Mouse (Mus musculus) liver, embryonic 16.5 days (tissue): Measurements from ENCODE around the gene D230025D16Rik. TPM values are rescaled to one million over a fixed set of nuclear protein-coding genes. Genes with fewer than 3 reads are reported as not detected.

Experiments used
- ATAC-seq: fragments of 200-750 bp; cut with Nextera tagmentation; 2 replicates; pipeline ENCODE4 v1.8.0; 2017; ENCODE audit warnings: low read depth, mild to moderate bottlenecking, moderate number of reproducible peaks, moderate library complexity
- H3K27ac ChIP-seq: fragments of 300-500 bp; sonication (generic); 2 replicates; pipeline ENCODE4 v1.5.1; 2014; ENCODE audit warnings: mild to moderate bottlenecking, low read length
- H3K27me3 ChIP-seq: fragments of 300-500 bp; sonication (generic); 2 replicates; pipeline ENCODE4 v1.6.1; 2014; ENCODE audit warnings: low read depth, low read length, mixed read lengths; ENCODE audit not compliant: control insufficient read depth, insufficient read depth
- H3K36me3 ChIP-seq: fragments of 300-500 bp; sonication (generic); 2 replicates; pipeline ENCODE4 v1.6.1; 2014; ENCODE audit warnings: mild to moderate bottlenecking; ENCODE audit not compliant: control insufficient read depth, insufficient read depth
- H3K4me1 ChIP-seq: fragments of 300-500 bp; sonication (generic); 2 replicates; pipeline ENCODE4 v1.6.1; 2014; ENCODE audit warnings: low read depth, low read length, mixed read lengths; ENCODE audit not compliant: control insufficient read depth
- H3K4me2 ChIP-seq: fragments of 300-500 bp; sonication (generic); 2 replicates; pipeline ENCODE4 v1.6.1; 2014; ENCODE audit warnings: low read depth, low read length, mixed read lengths
- H3K4me3 ChIP-seq: fragments of 300-500 bp; sonication (generic); 2 replicates; pipeline ENCODE4 v1.5.1; 2014; ENCODE audit warnings: low read depth, mild to moderate bottlenecking, low read length
- H3K9ac ChIP-seq: fragments of 300-500 bp; sonication (generic); 2 replicates; pipeline ENCODE4 v1.6.1; 2014; ENCODE audit warnings: low read depth, low read length
- H3K9me3 ChIP-seq: fragments of 300-500 bp; sonication (generic); replicated peaks from 2 replicates; pipeline ENCODE4 v1.6.1; 2016; ENCODE audit warnings: low read length; ENCODE audit not compliant: control insufficient read depth
- WGBS: fragments of 180-500 bp; shearing (Covaris S2); extraction: QIAGEN DNeasy Blood & Tissue Kit; methylation state at CpG from one replicate; pipeline ENCODE4 v1.1.7; 2014; ENCODE audit not compliant: insufficient replicate concordance; 5-methylcytosine and 5-hydroxymethylcytosine counted together
- polyA plus RNA-seq: library from polyadenylated mRNA; unstranded; fragments of >200 nt; fragmentation: Nextera tagmentation; extraction: Ambion mirVana; gene quantifications from 2 replicates; pipeline ENCODE4 v1.2.1, GENCODE M21; 2015

The D230025D16Rik gene
- polyA plus RNA-seq, 1 experiment from 2014 or later, result 19.7 TPM

- Histone ChIP-seq H3K4me2 (no peak overlapping the region), H3K4me3 (no peak overlapping the region), H3K9ac (no peak overlapping the region), H3K27ac (no peak overlapping the region), H3K27me3 (peaks cover 97% of the 10 kb centered on the region), H3K9me3 (no peaks in the 10 kb centered on the region), H3K36me3 (no peaks in the 10 kb centered on the region), H3K4me1 (peaks cover 14% of the 10 kb centered on the region)
- no peak for ATAC-seq
- WGBS, result 5% methylated on average over 11 of the region's 11 CpGs
These were observed 45.9 kb downstream of the D230025D16Rik start for GRCm38 (mm10) chr8:105270916-105271186.

GRCm38 (mm10) chr8:105275387-105275786, 50.4 kb downstream of the D230025D16Rik start:
- H3K27me3 ChIP-seq, result peaks cover 96% of the 10 kb centered on the region
- H3K9me3 ChIP-seq, result no peaks in the 10 kb centered on the region
- H3K4me3 ChIP-seq, result no peak overlapping the region
- no peak for ATAC-seq
- H3K4me2 ChIP-seq, result no peak overlapping the region
- H3K4me1 ChIP-seq, result peaks cover 17% of the 10 kb centered on the region
- H3K9ac ChIP-seq, result no peak overlapping the region
- WGBS, result 8% methylated on average over 11 of the region's 11 CpGs
- H3K27ac ChIP-seq, result no peak overlapping the region
- H3K36me3 ChIP-seq, result no peaks in the 10 kb centered on the region

GRCm38 (mm10) chr8:105275840-105276239, 50.9 kb downstream of the D230025D16Rik start, which contains the start of gene Nol3:
TSS of gene Nol3 (plus strand) at chr8:105276140.
- H3K4me3 ChIP-seq, result peak within 1 kb of the TSS; percentile 40
- H3K4me1 ChIP-seq, result peaks cover 15% of the 10 kb centered on the region
- no peaks in the 10 kb centered on the region for H3K9me3 ChIP-seq
- H3K36me3 ChIP-seq, result no peaks in the 10 kb centered on the region
- no peak within 1 kb of the TSS for H3K27ac ChIP-seq
- ATAC-seq, result no peak
- peaks cover 94% of the 10 kb centered on the region for H3K27me3 ChIP-seq
- peak within 1 kb of the TSS; percentile 51 for H3K4me2 ChIP-seq
- H3K9ac ChIP-seq, result no peak within 1 kb of the TSS
- WGBS, result 7% methylated on average over 10 of the region's 10 CpGs

GRCm38 (mm10) chr8:105276292-105277120, 51.6 kb downstream of the D230025D16Rik start:
- ATAC-seq, result peak; percentile 56
- H3K4me2 ChIP-seq, result peak overlapping the region; percentile 51
- peak overlapping the region; percentile 40 for H3K4me3 ChIP-seq
- peaks cover 15% of the 10 kb centered on the region for H3K4me1 ChIP-seq
- no peaks in the 10 kb centered on the region for H3K9me3 ChIP-seq
- H3K9ac ChIP-seq, result no peak overlapping the region
- no peaks in the 10 kb centered on the region for H3K36me3 ChIP-seq
- H3K27me3 ChIP-seq, result peaks cover 88% of the 10 kb centered on the region
- H3K27ac ChIP-seq, result no peak overlapping the region
- 4% methylated on average over 29 of the region's 30 CpGs for WGBS

GRCm38 (mm10) chr8:105278911-105279334, 54.0 kb downstream of the D230025D16Rik start:
- H3K27ac ChIP-seq, result no peak overlapping the region
- H3K9ac ChIP-seq, result no peak overlapping the region
- ATAC-seq, result peak; percentile 59
- peak overlapping the region; percentile 31; the same call in 1 of the 2 replicates for H3K4me2 ChIP-seq
- under 1% methylated on average over 28 of the region's 28 CpGs for WGBS
- no peaks in the 10 kb centered on the region for H3K9me3 ChIP-seq
- peaks cover 66% of the 10 kb centered on the region for H3K27me3 ChIP-seq
- H3K36me3 ChIP-seq, result no peaks in the 10 kb centered on the region
- peaks cover 23% of the 10 kb centered on the region for H3K4me1 ChIP-seq
- peak overlapping the region; percentile 9; the same call in 1 of the 2 replicates for H3K4me3 ChIP-seq

- ATAC-seq, result no peak
- 33% methylated on average over 3 of the region's 3 CpGs for WGBS
- H3K27me3 ChIP-seq, result peaks cover 57% of the 10 kb centered on the region
These were observed 55.6 kb downstream of the D230025D16Rik start for GRCm38 (mm10) chr8:105280567-105280966.

GRCm38 (mm10) chr8:105281821-105282220, 56.9 kb downstream of the D230025D16Rik start:
- ATAC-seq, result no peak

More at GRCm38 (mm10) chr8:105280567-105280966, 55.6 kb downstream of the D230025D16Rik start:
- no peak overlapping the region for H3K4me3 ChIP-seq
- H3K27ac ChIP-seq, result no peak overlapping the region
- H3K4me2 ChIP-seq, result no peak overlapping the region
- no peak overlapping the region for H3K9ac ChIP-seq
- H3K9me3 ChIP-seq, result no peaks in the 10 kb centered on the region
- peaks cover 23% of the 10 kb centered on the region for H3K4me1 ChIP-seq
- no peaks in the 10 kb centered on the region for H3K36me3 ChIP-seq

GRCm38 (mm10) chr8:105282239-105282638, 57.3 kb downstream of the D230025D16Rik start:
- ATAC-seq, result no peak
- Histone ChIP-seq H3K27ac (no peak overlapping the region), H3K9ac (no peak overlapping the region), H3K36me3 (no peaks in the 10 kb centered on the region), H3K9me3 (no peaks in the 10 kb centered on the region), H3K4me3 (no peak overlapping the region), H3K27me3 (peaks cover 40% of the 10 kb centered on the region), H3K4me1 (peaks cover 16% of the 10 kb centered on the region), H3K4me2 (no peak overlapping the region)
- 31% methylated on average over 4 of the region's 4 CpGs for WGBS

More at GRCm38 (mm10) chr8:105281821-105282220, 56.9 kb downstream of the D230025D16Rik start:
- Histone ChIP-seq H3K36me3 (no peaks in the 10 kb centered on the region), H3K9ac (no peak overlapping the region), H3K4me1 (peaks cover 16% of the 10 kb centered on the region), H3K9me3 (no peaks in the 10 kb centered on the region), H3K27ac (no peak overlapping the region), H3K27me3 (peaks cover 44% of the 10 kb centered on the region), H3K4me2 (no peak overlapping the region), H3K4me3 (no peak overlapping the region)
- 81% methylated on average over 12 of the region's 12 CpGs for WGBS

- 22% methylated on average over 23 of the region's 23 CpGs for WGBS
- Histone ChIP-seq H3K4me2 (peak overlapping the region; percentile 28), H3K9ac (no peak overlapping the region), H3K9me3 (no peaks in the 10 kb centered on the region), H3K4me3 (no peak overlapping the region), H3K36me3 (no peaks in the 10 kb centered on the region), H3K27me3 (peaks cover 32% of the 10 kb centered on the region), H3K4me1 (peaks cover 16% of the 10 kb centered on the region), H3K27ac (no peak overlapping the region)
- ATAC-seq, result peak; percentile 78
These were observed 58.1 kb downstream of the D230025D16Rik start for GRCm38 (mm10) chr8:105283074-105283473.
